Mouse (Mus musculus) liver, postnatal 0 days (tissue): ENCODE measurements around the gene Lingo3.

Experiments used
- CTCF ChIP-seq: sonication (generic); IDR thresholded peaks from 2 replicates; pipeline ENCODE4 v1.5.1; 2016; ENCODE audit warnings: antibody characterized with exemption, low read depth
- EP300 ChIP-seq: IDR thresholded peaks from 2 replicates; pipeline ENCODE4 v1.6.1; 2016; ENCODE audit warnings: antibody characterized with exemption, low read depth, mild to moderate bottlenecking

- TF ChIP-seq CTCF = no peak
- TF ChIP-seq EP300 = no peak
Observed at GRCm38 (mm10) chr10:80822528-80822927, 21.3 kb downstream of the Lingo3 start.
